Mouse (Mus musculus) embryonic fibroblast, embryonic 13.5 days (primary cell): ENCODE results near the gene Atp6v0e.

Source experiments
- CTCF ChIP-seq: IDR thresholded peaks from 2 replicates; pipeline ENCODE4 v1.5.1; 2011; ENCODE audit warnings: mild to moderate bottlenecking, control low read depth, low read length, moderate library complexity, borderline replicate concordance; ENCODE audit not compliant: insufficient read depth
- POLR2A ChIP-seq: IDR thresholded peaks from 2 replicates; pipeline ENCODE4 v1.6.1; 2011; ENCODE audit warnings: low read depth, mild to moderate bottlenecking, control low read depth, low read length, moderate library complexity

DNA sequence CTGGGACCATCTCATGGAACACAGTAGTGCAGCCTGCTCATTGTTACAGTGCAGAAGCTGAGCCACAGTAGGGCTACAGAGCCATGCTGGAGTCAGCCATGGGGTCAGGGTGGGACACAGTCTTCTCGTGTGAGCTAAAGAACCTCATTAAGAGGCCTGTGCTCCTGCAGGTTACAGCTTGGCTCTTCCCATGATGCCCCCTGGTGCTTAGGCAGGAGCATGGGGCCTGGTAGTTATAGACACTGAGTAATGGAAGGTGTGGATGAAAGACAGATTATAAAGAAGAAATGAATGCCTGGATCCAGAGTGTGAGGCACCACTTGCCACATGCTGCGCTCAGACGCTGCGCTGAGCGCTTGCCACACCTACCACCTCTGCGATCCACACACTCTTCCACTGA, 34.6 kb upstream of the Atp6v0e start:
- no peak for TF ChIP-seq POLR2A
- no peak for TF ChIP-seq CTCF
